Mouse (Mus musculus): ENCODE results near the gene Mapkap1.

The Mapkap1 gene

DNA sequence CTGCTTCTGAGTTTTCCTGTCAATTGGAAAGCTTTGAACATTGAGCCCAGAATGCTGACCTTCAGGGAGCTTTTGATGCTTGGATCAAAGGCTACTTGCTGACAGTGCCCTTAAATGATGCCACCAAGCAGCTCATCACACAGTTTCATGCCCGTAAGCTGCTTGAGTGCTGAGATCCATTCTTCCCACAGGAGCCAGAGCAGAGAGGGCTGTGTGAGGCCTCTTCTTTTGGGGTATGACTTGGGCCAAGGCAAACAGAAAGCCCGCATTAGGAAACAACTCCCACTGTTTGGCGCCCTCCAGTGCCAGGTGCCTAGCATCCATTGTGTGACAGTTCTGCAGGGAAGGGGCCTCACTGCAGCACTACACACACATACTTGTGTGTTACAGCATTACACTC is 123.5 kb downstream of the Mapkap1 start:
- DNase-seq (ENCODE audit: inconsistent ontology term) = no peak

DNA sequence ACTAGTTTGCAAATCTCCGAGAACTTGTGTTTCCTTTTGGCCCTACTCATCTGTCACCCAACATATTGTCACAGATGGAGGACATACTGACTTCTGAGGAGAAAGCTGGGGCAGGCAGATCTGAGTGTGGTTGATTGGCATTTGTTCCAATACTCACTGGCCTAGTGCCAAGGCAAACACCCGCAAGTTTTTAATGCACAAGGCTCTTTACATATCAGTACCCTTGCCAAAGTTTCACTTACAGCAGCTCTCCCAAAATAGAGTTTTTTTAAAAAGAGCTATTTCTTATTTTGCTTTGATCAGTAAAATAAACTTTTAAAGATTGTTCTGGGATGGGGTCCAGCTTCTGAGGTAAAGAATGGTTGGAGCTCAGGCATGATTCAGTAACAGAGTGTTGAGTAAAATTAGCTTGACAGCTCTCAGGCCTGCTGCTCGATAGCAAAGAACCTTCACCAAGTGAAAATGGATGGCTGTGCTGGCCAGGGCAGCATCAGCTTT is 125.3 kb downstream of the Mapkap1 start:
- peak; percentile 42 for DNase-seq (ENCODE audit: inconsistent ontology term)

DNA sequence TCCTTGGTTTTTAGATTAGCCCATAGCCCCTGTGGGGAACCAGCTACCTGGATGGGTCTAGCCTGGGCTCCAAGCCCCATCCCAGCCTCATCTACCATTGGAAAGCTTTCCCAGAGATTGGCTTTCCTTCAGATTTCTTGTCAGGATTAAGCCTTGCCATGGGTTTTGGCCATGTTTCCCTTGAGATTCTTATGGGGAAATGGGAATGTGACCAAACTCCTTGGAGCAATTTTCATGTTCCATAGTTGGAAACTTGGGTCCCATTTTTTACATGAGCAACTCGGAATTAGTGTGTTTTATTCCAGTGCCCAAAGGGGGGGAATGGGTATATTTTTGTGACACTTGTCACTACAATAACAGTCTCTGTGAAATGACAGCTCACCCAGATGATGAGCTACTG is 125.8 kb downstream of the Mapkap1 start:
- DNase-seq (ENCODE audit: inconsistent ontology term) = no peak

DNA sequence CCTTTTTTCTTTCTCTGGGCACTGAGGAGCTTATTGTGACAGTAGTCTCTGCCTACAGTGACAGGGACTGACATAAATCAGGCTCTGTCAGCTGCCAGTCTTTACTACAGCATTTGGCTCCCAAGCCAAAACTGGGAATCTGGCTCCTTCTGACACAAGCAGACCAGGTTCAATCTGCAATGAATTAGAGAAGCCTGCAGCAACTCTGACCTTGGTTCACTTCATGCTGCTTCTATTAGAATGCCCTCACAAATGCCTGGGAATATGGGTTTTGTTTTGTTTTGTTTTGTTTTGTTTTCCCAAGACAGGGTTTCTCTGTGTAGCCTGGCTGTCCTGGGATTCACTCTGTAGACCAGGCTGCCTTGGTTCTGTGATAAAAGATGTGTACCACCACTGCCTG is 126.7 kb downstream of the Mapkap1 start:
- no peak for DNase-seq (ENCODE audit: inconsistent ontology term)

DNA sequence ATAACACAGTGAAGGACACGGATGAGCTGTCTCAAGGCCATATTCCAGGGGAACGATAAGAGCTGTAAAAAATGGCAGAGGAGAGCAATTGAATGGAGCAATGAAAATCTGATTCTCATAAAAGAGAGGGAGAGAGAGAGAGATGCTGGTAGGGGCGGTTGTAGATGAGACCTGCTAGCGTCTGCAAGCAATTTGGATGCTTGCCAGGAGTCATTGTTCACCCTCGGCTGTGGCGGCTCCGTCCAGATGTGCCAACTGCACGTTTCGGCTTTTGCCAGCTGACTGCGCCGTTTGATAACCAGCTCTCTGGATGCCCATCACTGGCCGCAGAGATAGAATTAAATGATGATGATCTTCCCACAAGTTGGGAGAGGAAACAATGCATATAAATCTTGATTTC is 128.4 kb downstream of the Mapkap1 start:
- no peak for DNase-seq (ENCODE audit: inconsistent ontology term)

DNA sequence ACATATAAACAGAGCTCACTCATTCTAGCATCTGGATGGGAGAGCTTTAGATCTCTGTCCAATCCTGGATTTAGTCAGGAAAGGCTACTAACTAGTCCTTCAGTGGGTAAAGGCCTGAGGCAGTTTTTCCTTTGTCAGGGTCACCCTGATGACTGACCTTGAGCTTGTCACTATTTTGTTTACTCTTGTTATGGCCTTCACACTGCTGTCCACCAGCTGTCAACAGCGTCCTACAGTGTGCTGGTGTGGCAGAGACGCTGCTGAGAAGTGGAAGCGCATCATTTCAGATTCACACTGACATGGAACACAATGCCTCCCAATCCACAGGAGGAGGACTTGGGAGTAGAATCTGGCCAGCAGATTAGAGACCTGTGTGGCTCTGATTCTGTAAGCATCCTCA is 130.8 kb downstream of the Mapkap1 start:
- DNase-seq (ENCODE audit: inconsistent ontology term) = no peak

DNA sequence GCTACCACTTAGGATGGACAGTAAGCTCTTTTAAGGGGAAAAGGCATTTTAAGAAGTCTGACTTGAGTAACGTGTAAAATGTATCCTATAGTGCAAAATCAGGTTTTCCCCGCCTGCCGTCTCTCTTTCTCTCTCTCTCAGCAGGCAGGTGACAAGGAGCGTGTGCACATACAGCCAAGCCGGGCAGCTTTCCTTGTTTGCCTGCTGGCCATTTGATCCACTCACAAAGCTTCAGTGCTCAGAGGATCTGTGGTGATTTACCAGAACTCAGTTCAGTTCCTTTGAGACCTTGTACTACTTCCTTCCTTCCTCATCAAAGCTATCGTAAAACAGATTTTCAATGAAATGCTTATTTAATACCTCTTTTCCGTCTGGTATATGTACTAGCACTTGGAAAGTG is 137.0 kb downstream of the Mapkap1 start:
- no peak for DNase-seq (ENCODE audit: inconsistent ontology term)

DNA sequence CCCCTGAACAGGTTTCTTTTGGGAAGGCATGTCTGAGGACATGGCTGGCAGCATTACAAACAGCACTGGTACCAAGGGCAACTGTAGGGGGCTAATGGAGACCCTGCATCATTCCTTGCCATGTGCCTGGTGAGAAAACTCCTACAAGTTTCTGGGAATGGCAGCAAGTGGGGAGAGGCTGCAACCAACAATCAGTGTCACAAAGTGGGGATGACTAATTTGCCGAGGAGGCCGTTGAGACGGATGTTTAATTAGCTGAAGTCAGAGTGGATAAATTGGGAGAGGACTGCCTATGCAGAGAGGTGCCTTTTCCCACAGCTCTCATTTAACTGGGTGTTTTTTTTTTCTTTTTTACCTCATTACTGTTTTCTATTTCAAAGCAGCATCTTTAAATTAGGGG is 137.4 kb downstream of the Mapkap1 start:
- DNase-seq (ENCODE audit: inconsistent ontology term) = no peak

DNA sequence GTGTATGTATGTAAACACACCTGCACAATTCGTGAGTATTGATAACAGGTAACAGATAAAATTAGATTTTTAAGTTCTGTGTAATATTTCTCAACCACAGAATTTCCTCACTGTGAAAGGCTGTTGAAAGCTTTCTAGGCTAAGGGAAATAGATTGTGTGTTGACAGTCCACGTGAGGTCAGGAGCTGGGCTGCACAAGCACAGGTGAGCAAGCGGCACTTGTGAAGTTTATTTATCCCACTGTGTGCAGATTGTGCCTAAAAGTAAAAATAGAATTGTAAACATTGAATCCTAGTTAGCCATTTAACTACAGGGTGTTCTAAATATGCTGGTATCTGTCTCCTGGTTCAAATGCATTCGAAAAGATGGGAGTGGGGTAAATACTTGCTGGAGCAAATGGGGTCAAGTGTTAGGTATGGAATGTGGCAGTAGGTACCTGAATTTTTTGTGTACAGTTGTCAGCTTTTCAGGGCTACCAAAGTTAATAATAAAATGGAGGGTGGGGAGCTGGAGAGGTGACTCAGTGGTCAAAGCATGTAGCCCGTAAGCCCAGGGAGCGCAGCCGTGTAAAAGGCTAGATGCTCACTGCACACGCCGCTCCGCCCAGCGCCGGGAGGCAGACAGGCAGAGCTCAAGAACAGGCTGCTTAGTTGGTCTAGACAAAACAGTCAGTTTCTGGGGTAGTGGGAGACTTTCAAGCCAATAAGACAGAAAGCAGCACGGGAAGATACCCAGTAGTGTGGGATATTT is 138.2 kb downstream of the Mapkap1 start:
- DNase-seq (ENCODE audit: inconsistent ontology term) = no peak

DNA sequence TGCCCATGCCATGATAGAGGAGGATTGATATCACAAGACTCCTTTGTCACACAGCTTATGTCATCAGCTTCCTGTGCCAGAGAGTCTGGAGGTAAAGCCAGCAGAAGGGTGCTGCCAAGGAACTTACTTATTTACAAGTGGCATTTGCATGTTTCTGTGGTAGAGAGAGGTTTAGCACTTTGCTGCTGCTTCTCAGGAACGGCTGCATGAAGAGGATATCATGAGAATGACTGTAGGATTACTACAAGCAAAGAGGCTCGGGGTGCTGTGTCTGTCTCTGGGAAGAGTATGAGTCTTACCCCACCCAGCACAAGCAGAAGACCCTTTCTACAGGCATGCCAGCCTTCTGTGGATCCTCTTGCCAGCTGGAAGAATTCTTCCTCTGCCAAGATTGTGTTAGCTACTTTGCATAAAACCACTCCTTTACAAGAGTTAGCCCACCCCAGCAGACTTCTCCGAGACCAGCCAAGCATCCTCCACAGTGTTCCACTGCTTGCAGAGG is 139.7 kb downstream of the Mapkap1 start:
- no peak for DNase-seq (ENCODE audit: inconsistent ontology term)

DNA sequence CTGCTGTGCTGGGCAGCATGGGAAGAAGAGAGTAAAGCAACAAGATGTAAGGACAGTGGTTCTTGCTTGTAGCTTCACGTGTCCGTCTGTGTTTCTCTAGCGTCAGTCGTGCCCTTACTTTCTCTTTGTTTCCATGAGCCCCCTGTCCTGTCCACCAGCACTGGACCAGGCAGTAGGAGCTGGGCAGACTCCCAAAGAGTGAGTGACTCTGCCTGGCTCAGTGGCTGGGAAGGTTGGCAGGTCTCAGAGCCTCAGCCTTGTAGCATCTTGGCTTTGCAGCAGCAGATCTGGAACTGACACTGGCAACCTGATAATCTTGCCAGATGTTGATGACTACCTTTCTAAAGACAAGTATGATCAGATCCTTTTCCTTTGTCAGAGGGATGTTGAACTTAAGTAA is 140.9 kb downstream of the Mapkap1 start:
- no peak for DNase-seq (ENCODE audit: inconsistent ontology term)

DNA sequence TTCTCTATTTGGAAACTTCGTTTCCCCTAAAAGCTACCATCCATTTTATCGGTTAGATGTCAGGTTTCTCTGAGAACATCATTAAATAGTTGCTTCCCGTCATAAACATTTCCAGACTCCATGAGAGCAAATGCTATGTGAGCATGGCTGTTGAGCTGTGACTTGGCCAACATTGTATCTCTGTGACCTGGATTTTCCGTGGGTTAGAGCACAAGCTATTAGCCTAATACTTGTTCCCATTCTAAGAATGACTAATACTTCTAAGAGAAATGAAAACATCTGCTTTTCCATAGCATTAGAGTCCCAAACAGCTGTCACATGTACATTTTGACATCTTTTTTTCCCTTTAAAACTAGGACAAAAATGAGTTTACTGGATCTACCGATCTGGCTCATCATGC is 142.4 kb downstream of the Mapkap1 start:
- DNase-seq (ENCODE audit: inconsistent ontology term) = no peak

DNA sequence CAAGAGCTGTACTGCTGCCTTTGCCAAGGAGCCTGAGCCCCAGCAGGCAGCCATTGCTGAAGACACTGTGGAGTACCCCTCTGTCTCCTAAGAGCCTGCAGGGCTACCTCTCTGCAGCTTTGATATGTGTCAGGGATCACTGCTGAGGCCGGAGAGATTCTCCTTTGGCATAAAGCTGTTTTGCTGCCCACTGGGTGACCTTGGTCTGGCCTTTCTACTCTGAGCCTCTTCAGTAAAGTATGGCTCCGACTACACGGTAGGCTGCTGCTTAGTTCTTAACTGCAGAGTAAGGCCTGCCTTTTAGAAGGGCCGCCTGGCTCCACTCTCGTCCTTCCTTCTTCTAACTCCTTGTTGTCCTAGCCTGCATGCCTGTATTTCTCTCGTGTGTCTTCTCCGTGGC is 142.9 kb downstream of the Mapkap1 start:
- no peak for DNase-seq (ENCODE audit: inconsistent ontology term)

DNA sequence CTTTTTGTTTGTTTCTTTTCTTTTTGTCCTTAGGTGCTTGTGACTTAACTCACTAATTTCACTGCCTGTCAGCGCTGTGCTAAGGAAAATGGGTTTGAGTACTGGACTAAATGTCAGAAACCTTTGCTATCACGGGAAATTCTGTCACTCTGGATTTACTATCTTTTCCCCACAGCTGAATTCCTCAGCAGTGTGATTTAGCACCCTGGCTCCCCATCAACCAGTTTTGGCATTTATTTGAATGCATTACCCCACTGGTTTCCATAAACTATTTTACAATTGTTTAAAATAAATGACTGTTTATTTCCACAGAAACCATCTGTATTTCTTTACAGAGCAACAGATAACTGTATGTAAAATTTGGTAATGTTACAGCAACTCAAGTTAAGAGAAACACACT is 146.2 kb downstream of the Mapkap1 start:
- DNase-seq (ENCODE audit: inconsistent ontology term) = no peak

DNA sequence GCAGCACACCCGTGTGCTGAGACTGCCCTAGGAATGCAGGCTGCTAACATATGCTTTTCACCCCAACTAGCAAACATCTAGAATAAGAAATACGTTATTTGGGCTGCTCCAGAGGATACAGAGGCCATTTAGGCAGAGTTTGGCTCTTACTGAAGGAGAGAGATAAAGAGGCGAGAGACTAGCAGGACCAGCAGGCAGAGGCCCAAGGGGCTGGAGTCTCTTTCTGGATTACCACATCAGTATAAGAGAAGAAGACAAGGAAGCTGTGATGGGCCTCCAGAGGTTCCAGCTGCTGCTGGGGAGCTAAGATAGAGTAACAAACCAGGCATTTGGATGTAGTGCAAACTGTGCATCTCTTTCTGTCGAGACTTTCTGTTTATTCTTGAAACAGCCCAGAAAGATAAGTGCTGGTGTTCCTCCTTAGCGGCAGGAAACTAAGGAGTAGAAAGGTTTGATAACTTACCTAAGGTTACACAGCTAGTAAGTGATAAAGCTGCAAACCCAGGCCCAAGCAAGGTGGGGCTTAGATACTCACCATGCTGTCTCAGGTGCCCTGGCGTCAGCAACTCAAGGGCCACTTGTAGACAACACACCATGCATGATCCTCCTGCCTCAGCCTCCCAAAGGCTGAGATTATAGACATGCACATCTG is 147.1 kb downstream of the Mapkap1 start:
- no peak for DNase-seq (ENCODE audit: inconsistent ontology term)

DNA sequence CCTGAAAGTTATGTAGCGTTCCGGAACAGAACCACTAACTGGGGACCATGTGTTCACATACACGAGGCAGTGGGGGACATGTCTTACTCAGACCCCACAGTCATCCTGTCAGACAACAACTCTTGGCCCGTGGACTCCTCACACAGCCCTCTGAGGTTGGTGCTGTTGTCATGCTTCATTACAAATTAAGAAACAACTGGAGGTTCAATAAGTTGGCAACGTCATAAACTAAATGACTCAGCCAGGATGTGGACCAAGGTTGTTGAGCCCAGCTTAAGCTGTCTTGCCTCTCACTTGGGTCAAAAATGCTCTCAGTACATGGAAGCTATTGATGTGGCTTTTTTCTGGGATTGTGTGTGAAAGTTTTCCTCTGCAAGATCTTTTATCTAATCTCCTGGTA is 153.6 kb downstream of the Mapkap1 start:
- no peak for DNase-seq (ENCODE audit: inconsistent ontology term)

DNA sequence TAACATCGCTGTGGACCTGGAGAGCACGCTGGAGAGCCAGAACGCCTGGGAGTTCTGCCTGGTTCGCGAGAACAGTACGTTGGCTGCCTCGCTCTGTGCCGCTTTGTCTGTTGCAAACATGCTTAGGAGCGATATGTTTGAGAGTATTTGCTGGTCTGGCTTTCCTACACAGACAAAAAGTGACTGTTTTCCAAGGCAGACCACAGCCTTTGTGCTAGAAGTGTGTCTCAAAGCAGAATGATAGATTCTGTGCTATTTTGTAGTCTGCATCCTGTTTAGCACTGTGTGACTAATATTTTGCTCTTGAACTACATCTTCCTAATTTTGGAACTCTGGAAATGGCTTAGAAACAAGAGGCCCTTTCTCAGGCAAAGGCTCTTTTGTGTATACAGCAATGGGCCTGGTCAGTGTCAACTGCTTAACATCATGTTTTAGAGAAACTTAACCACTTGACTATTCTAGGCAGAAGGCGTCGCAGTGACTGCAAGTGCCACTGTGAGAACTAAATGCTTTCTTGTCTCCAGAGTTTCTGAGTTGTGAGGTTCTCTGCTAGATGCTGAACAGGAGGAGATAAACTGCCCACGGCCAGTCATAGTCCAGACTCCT is 156.6 kb downstream of the Mapkap1 start:
- DNase-seq (ENCODE audit: inconsistent ontology term) = peak; percentile 27

DNA sequence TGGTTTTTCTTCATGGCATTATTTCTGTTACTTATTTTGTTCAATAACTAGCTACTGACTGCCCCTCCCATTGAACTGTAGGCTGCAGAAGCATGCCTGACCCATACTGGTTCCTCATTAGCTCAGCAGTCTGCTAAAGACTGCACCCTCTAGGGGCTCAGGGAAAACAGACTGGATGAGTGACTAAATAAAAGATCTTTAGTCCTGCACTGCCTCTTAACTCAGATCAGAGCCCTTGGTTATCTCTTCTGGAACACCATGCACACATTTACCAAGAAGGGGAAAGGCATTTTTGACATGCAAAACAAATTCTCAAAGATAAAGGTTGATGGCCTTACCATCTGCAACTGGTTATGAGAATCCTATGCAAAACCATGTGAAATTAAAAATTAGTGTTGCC is 157.3 kb downstream of the Mapkap1 start:
- no peak for DNase-seq (ENCODE audit: inconsistent ontology term)

DNA sequence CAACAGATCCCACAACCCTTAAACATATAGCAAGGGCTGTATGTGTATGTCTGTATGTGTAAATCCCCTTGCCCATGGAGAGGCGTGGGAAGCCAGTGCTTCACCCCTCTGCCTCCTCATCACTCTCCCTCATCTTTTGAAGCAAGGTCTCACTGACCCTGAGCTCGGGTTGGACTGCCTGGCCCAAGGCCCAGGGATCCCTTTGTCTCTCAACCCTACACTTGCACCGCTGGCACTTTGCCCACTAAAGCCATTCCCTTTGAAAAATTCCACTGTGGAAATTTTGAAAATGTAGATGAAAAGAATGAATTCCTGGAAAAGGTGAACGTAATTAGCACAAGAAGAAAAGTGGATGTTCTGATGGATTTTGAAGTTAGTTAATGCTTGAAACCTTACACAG is 159.6 kb downstream of the Mapkap1 start:
- peak; percentile 72 for DNase-seq (ENCODE audit: inconsistent ontology term)

DNA sequence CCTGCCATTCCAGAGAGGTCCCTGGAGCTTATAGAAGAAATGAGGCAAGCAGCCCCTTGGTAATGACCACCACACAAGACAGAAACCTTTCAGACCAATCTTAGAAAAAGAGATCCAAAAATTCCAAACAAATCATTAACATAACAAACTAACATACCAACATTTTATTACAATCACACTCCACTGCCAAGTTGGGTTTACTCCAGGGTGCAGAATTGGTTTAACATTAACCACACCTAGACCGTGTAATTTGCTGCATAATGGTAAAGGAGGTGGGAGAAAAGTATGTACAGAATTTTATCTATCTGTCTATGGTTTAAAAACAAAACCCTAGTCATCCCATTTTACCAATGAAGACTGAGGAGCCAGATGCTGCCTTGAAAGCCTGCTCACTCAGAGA is 160.0 kb downstream of the Mapkap1 start:
- DNase-seq (ENCODE audit: inconsistent ontology term) = no peak

DNA sequence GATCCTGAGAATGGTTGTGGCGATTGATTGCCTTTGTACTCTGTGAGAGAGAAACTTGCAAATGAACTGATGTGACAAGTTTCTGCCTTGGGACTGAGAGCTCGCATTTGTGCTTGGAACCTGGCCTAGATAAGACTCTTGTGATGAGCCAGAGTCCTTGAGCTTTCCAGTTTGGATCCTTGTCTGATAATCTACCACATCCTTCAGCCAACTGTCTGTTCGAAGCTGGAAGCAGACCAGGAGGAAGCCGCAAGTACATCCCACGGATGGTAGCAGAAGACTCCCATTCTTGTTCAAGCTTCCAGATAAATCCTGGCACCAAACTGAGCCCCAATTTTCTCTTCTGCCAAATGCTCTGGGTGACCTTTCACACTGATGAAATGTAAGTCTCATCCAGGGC is 162.6 kb downstream of the Mapkap1 start:
- peak; percentile 74 for DNase-seq (ENCODE audit: inconsistent ontology term)

DNA sequence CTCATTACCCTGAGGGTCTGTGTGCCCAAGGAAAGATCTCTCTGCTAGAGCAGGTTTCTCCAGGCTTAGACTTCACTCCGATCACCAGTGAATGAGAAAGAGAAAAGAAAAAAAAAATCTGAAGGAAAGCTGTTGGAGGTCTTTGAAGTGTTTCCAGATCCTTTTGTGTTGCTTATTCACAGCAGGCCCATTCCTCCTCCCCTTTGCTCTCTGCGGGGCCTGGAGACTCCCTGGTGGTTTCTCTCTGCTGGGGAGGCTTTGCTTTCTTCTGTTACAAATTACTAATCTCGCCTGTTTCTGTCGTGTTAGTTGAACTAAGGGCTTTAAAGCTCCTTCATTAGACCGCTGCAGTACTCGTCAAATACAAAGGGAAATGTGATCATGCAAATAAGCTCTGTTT is 163.8 kb downstream of the Mapkap1 start:
- peak; percentile 44 for DNase-seq (ENCODE audit: inconsistent ontology term)

DNA sequence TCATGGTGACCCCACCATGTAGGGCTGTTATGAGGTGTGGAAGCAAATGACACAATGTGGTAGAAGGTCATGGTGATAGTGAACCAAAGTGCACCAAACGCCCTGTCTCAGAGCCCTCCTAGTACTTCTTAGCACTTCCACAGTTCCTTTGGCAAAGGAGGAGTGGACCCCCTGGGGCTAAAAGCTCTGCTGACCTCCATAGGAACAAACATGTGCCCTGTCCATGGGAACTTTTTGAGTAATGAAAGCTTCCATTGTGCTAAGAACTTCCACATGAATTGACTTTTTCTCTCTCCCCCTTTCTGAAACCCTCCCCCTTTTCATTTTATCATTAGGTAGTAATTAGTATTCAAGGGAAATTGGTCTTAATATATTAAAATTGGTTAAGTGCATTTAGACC is 164.5 kb downstream of the Mapkap1 start:
- peak; percentile 54 for DNase-seq (ENCODE audit: inconsistent ontology term)

Measured in Muller cell, postnatal 12 days (primary cell).